Mouse (Mus musculus): Measurements from ENCODE around the gene Ciart.

DNA sequence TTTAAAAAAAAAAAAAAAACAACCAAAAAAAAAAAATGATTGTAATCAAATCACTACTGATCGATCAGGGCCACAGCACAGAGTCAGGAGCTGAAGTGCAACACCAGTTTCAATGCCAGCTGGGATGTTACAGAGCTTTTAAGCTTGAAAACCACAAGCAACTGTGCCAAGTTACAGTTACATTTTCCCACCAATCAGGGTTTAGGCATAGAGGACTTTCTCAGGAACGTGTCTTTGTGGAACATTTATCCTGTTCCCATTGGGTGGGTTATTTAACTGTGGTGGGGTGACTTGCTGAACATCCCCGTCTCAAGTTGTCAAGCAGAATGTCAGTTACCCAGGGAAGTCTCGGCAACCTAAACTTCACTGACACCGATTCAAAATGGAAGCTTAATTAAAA is 43.0 kb upstream of the Ciart start:
- TF ChIP-seq EP300 (IDR thresholded peaks at IDR 0.05; ENCODE audit: low read depth): no peak
- TF ChIP-seq CTCF (IDR thresholded peaks at IDR 0.05; ENCODE audit: low read depth): no peak

All from heart, postnatal 0 days (tissue).